Mouse (Mus musculus) hindbrain, embryonic 11.5 days (tissue): ENCODE measurements around the gene Hoxc5. TPM values are rescaled to one million over a fixed set of nuclear protein-coding genes. Genes with fewer than 3 reads are reported as not detected.

Experiments used
- ATAC-seq: fragments of 200-750 bp; cut with Nextera tagmentation; 2 replicates; pipeline ENCODE4 v1.8.0; 2017; ENCODE audit warnings: mild to moderate bottlenecking, moderate TSS enrichment, moderate library complexity; ENCODE audit not compliant: low FRiP score
- DNase-seq: peaks from one replicate; pipeline ENCODE4 v3.0.0-alpha.2; 2015; ENCODE audit warnings: low spot score
- H3K27ac ChIP-seq: fragments of 300-500 bp; sonication (generic); 2 replicates; pipeline ENCODE4 v1.5.1; 2014; ENCODE audit warnings: mild to moderate bottlenecking, low read depth, low read length
- H3K27me3 ChIP-seq: fragments of 300-500 bp; sonication (generic); 2 replicates; pipeline ENCODE4 v1.6.1; 2014; ENCODE audit warnings: mild to moderate bottlenecking, low read length, moderate library complexity, mixed read lengths; ENCODE audit not compliant: control insufficient read depth, insufficient read depth
- H3K36me3 ChIP-seq: fragments of 300-500 bp; sonication (generic); 2 replicates; pipeline ENCODE4 v1.6.1; 2014; ENCODE audit warnings: mild to moderate bottlenecking, low read length, moderate library complexity, mixed read lengths; ENCODE audit not compliant: control insufficient read depth, insufficient read depth
- H3K4me1 ChIP-seq: fragments of 300-500 bp; sonication (generic); replicated peaks from 2 replicates; pipeline ENCODE4 v1.6.1; 2014; ENCODE audit warnings: low read length, mixed read lengths; ENCODE audit not compliant: control insufficient read depth, insufficient read depth
- H3K4me2 ChIP-seq: fragments of 300-500 bp; sonication (generic); replicated peaks from 2 replicates; pipeline ENCODE4 v1.6.1; 2014; ENCODE audit warnings: mild to moderate bottlenecking, low read depth, low read length
- H3K4me3 ChIP-seq: fragments of 300-500 bp; sonication (generic); 2 replicates; pipeline ENCODE4 v1.5.1; 2014; ENCODE audit warnings: low read depth, low read length
- H3K9ac ChIP-seq: fragments of 300-500 bp; sonication (generic); 2 replicates; pipeline ENCODE4 v1.6.1; 2014; ENCODE audit warnings: low read depth, low read length
- H3K9me3 ChIP-seq: fragments of 300-500 bp; sonication (generic); 2 replicates; pipeline ENCODE4 v1.6.1; 2016; ENCODE audit warnings: low read length; ENCODE audit not compliant: control insufficient read depth
- WGBS: fragments of 180-500 bp; shearing (Covaris S2); extraction: QIAGEN DNeasy Blood & Tissue Kit; methylation state at CpG from one replicate; pipeline ENCODE4 v1.1.7; 2014; 5-methylcytosine and 5-hydroxymethylcytosine counted together
- polyA plus RNA-seq: library from polyadenylated mRNA; unstranded; fragments of >200 nt; fragmentation: Nextera tagmentation; extraction: Ambion mirVana; gene quantifications from 2 replicates; pipeline ENCODE4 v1.2.1, GENCODE M21; 2014

The Hoxc5 gene
- polyA plus RNA-seq, 1 experiment from 2014 or later, result 21.0 TPM

GRCm38 (mm10) chr15:103027266-103028235, 60.3 kb downstream of the Hoxc5 start:
- H3K27ac ChIP-seq, result peak overlapping the region; percentile 84
- H3K4me1 ChIP-seq, result no peaks in the 10 kb centered on the region
- H3K4me2 ChIP-seq, result peak overlapping the region; percentile 33
- H3K9ac ChIP-seq, result peak overlapping the region; percentile 73
- no peak for ATAC-seq
- WGBS, result 1% methylated on average over 43 of the region's 43 CpGs
- H3K36me3 ChIP-seq, result no peaks in the 10 kb centered on the region
- peak overlapping the region; percentile 34 for H3K4me3 ChIP-seq
- peaks cover 89% of the 10 kb centered on the region for H3K27me3 ChIP-seq
- DNase-seq, result no peak
- no peaks in the 10 kb centered on the region for H3K9me3 ChIP-seq

DNA sequence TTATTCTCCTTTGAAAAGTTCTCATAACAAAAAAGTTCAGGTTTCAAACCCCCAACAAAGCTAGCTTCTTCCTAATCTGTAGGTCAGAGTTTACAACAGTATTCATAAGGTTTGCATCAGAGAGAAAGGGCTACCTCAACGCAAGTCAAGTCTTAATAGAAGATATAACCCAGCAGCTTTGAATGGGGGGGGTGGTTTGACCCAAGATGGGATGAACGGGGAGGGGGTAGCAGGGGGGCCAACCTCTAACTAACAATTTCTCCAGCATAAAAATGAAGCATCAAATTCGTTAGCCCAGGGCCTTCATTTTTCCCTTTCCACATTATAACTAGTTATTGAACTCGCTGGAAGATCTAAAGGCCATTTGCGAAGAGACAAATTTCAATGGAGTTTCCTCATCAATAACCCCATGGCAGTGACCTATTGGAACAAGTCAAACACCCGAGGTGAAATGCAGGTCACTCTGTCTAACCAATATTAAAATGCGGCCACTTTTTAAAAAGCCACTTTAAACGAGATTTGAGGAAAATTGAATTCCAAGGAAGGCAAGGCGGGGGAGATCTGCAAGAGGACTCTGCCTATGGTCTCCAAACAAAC, 61.8 kb downstream of the Hoxc5 start:
- peak overlapping the region; percentile 73; the same call in 1 of the 2 replicates for H3K9ac ChIP-seq
- no peak overlapping the region for H3K4me3 ChIP-seq
- H3K4me1 ChIP-seq, result no peaks in the 10 kb centered on the region; the same call in 1 of the 2 replicates
- DNase-seq (peak; percentile 50), ATAC-seq (peak; percentile 24; the same call in 1 of the 2 replicates)
- WGBS, result 10% methylated on average over 9 of the region's 9 CpGs
- H3K27ac ChIP-seq, result peak overlapping the region; percentile 90
- H3K4me2 ChIP-seq, result peak overlapping the region; percentile 33; the same call in 1 of the 2 replicates
- H3K9me3 ChIP-seq, result no peaks in the 10 kb centered on the region
- H3K27me3 ChIP-seq, result peaks cover 88% of the 10 kb centered on the region
- no peaks in the 10 kb centered on the region for H3K36me3 ChIP-seq

GRCm38 (mm10) chr15:103030142-103030541, 62.9 kb downstream of the Hoxc5 start:
- H3K9me3 ChIP-seq, result no peaks in the 10 kb centered on the region
- peak overlapping the region; percentile 27 for H3K4me2 ChIP-seq
- H3K36me3 ChIP-seq, result no peaks in the 10 kb centered on the region
- H3K4me3 ChIP-seq, result peak overlapping the region; percentile 15; the same call in 1 of the 2 replicates
- peak overlapping the region; percentile 90 for H3K27ac ChIP-seq
- no peak for ATAC-seq
- WGBS, result 6% methylated on average over 8 of the region's 8 CpGs
- peak overlapping the region; percentile 31 for H3K9ac ChIP-seq
- peak; percentile 54 for DNase-seq
- no peaks in the 10 kb centered on the region; the same call in 1 of the 2 replicates for H3K4me1 ChIP-seq
- H3K27me3 ChIP-seq, result peaks cover 88% of the 10 kb centered on the region

DNA sequence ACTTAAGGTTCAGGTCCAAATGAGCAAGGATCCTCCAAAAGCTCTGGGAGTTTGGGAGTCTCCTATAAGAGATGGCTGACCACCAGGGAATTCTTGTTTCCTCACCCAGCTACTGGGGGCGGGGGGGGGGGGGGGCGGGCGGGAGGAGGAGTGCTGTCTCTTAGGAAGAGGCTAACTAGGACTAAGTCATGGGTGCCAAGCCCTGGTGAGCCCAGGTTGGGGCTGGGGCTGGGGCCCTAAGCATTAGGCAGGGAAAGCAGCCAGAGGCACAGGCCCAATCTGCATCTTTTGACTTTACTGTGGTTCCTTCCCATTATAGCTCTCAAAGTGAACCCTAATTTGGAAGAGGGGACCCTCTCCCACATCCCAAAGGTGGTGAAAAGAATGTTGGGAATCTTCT, 64.9 kb downstream of the Hoxc5 start:
- Histone ChIP-seq H3K4me2 (peak overlapping the region; percentile 39), H3K4me3 (peak overlapping the region; percentile 8; the same call in 1 of the 2 replicates), H3K9ac (0 out of 2 replicates have a peak overlapping the region, but pooled peaks have one; percentile 27), H3K4me1 (no peaks in the 10 kb centered on the region; the same call in 1 of the 2 replicates), H3K27me3 (peaks cover 89% of the 10 kb centered on the region), H3K9me3 (no peaks in the 10 kb centered on the region), H3K27ac (peak overlapping the region; percentile 90), H3K36me3 (no peaks in the 10 kb centered on the region)
- WGBS, result 0% methylated on average over 1 of the region's 3 CpGs
- DNase-seq (peak; percentile 35), ATAC-seq (no peak)

DNA sequence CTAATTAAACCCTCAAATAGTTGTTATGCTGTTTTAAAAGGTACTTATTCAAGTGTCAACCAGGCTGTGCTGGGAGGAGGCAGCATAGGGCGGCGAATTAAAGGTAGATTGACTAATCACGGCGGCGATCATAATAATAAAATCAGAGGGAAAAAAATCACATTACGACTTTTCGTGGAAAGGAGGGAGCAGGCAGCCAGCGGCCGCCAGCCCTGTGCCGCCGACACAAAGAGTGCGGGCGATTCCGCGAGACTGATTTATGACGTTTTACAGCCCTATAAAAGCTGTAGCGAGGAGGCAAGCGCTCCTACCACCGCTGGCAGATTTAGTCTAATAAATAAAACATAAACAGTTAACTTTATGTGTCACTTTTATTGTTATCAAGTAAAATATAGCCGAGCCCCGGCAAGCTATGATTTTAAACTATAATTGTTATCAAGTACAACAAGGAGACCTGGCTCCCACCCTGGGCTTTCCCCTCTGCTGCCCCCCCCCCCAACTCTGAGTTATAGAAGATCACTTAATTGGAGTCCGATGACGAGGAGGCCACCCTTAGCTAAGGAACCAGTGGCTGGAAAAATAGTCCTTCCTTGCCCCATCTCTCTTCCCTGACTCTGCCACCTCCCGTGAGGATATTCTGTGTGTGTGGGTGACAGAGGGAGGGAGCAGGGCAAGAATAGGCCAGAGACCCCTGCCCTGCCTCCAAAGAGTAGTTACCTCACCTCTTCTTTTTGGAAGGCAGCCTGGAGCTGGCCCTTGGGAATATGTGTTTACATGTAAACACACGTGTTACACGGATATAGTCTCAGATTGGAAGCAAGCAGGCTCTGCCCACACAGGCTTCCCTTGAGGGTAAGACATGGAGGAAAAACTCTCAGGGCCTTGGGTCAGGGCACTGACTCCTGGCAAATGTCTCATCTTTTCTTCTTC, 65.7 kb downstream of the Hoxc5 start:
- peak; percentile 58 for DNase-seq
- H3K4me3 ChIP-seq, result peak overlapping the region; percentile 12; the same call in 1 of the 2 replicates
- H3K27ac ChIP-seq, result peak overlapping the region; percentile 90
- no peaks in the 10 kb centered on the region; the same call in 1 of the 2 replicates for H3K4me1 ChIP-seq
- 2% methylated on average over 26 of the region's 26 CpGs for WGBS
- H3K9ac ChIP-seq, result peak overlapping the region; percentile 27; the same call in 1 of the 2 replicates
- peak overlapping the region; percentile 39 for H3K4me2 ChIP-seq
- H3K9me3 ChIP-seq, result no peaks in the 10 kb centered on the region
- H3K36me3 ChIP-seq, result no peaks in the 10 kb centered on the region
- ATAC-seq, result no peak
- peaks cover 89% of the 10 kb centered on the region for H3K27me3 ChIP-seq

DNA sequence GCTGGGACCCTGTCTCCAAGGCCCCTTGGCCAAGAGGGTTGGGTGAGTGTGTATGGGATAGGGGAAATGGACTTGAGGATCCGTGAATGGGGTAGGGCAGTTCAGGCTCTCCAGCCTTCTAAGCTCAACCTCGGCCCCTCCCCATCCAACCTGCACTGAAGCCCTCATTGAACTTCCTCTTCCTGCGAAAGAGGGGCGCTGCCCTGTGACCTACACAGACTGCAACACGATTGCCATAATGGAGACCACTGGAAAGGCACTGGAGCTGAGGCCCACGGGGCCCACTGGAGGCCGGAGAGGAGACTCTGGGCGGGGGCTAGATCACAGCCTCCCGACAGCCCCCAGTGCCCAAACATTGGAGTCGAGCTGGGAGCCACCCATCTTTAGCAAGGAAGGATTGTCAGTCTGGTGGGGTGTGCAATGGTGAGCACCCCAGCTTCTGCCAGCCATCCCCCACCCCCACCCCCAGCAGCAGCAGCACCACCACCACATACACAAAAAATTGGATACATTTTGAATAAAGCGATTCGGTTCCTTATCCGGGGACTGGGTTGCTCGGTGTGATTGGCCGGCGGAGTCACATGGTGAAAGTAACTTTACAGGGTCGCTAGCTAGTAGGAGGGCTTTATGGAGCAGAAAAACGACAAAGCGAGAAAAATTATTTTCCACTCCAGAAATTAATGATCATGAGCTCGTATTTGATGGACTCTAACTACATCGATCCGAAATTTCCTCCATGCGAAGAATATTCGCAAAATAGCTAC, 67.0 kb downstream of the Hoxc5 start:
- Histone ChIP-seq H3K4me3 (peak overlapping the region; percentile 51), H3K4me2 (peak overlapping the region; percentile 55), H3K4me1 (no peaks in the 10 kb centered on the region; the same call in 1 of the 2 replicates), H3K36me3 (no peaks in the 10 kb centered on the region), H3K9ac (peak overlapping the region; percentile 77), H3K27ac (peak overlapping the region; percentile 91), H3K9me3 (no peaks in the 10 kb centered on the region), H3K27me3 (peaks cover 88% of the 10 kb centered on the region)
- WGBS, result under 1% methylated on average over 24 of the region's 24 CpGs
- DNase-seq, result peak; percentile 48
- peak; percentile 36 for ATAC-seq

DNA sequence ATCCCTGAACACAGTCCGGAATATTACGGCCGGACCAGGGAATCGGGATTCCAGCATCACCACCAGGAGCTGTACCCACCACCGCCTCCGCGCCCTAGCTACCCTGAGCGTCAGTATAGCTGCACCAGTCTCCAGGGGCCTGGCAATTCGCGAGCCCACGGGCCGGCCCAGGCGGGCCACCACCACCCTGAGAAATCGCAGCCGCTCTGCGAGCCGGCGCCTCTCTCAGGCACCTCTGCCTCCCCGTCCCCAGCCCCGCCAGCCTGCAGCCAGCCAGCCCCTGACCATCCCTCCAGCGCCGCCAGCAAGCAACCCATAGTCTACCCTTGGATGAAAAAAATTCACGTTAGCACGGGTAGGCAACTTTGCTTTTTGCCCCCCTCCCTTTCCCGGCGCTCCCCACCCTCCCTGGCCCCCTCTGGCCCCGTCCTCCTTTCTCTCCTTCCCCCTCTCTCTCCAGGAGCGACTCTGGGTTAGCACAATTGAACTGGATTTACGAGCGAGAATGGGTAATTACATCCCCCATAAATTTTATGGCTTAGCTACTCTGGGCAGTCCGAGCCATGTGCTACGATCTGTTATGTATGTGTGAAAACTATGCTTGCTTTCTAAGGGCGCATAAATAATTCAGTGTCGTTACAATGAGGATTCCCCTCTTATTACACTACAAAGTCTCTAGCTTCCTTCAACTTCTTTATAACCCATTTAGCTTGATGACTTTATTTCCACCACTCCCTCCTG, 67.7 kb downstream of the Hoxc5 start:
- under 1% methylated on average over 32 of the region's 34 CpGs for WGBS
- H3K27me3 ChIP-seq, result peaks cover 92% of the 10 kb centered on the region
- peak; percentile 60 for ATAC-seq
- no peaks in the 10 kb centered on the region for H3K36me3 ChIP-seq
- peak overlapping the region; percentile 55 for H3K4me2 ChIP-seq
- H3K4me3 ChIP-seq, result peak overlapping the region; percentile 51
- no peaks in the 10 kb centered on the region; the same call in 1 of the 2 replicates for H3K4me1 ChIP-seq
- H3K9ac ChIP-seq, result peak overlapping the region; percentile 77
- H3K27ac ChIP-seq, result peak overlapping the region; percentile 91
- H3K9me3 ChIP-seq, result no peaks in the 10 kb centered on the region
- peak; percentile 58 for DNase-seq
